Mouse (Mus musculus) embryonic stem cell, embryonic (primary cell): ENCODE data around the gene Bod1.

ENCODE experiments used
- CTCF ChIA-PET, 4 experiments: fragments of 300-600 bp in 2 of 4; fragments of 350-600 bp in 2 of 4; sonication (Branson Sonifier 250); formaldehyde crosslinking; loops; one replicate each; lab custom pipeline; 2022; ENCODE audit warnings: inconsistent platforms in 2 of 4; lab: Charles Lee
- POLR2A ChIA-PET, 4 experiments: fragments of 300-600 bp in 2 of 4; fragments of 350-600 bp in 2 of 4; sonication (Branson Sonifier 250); formaldehyde crosslinking; loops; one replicate each; lab custom pipeline; 2022; ENCODE audit warnings: antibody characterized with exemption in 4 of 4, inconsistent platforms in 1 of 4; lab: Charles Lee

The Bod1 gene

GRCm38 (mm10) chr11:31677309-31677708 lies 5.6 kb upstream of the Bod1 start:
- CTCF ChIA-PET, result interaction anchor here in 3 of 4 experiments (1.6 to 5.5 kb wide), 4 partner anchors 8 to 272 kb away, joined by 3 to 25 read pairs (median 9); no protein-coding TSS in a partner anchor
- POLR2A ChIA-PET, result interaction anchor here in 3 of 4 experiments (0.9 to 1.8 kb wide), 10 partner anchors 9 to 485 kb away, joined by 3 to 7 read pairs (median 4); no protein-coding TSS in a partner anchor

GRCm38 (mm10) chr11:31676661-31677252 lies 5.1 kb upstream of the Bod1 start:
- CTCF ChIA-PET, result interaction anchor here in 3 of 4 experiments (0.8 to 5.5 kb wide), 5 partner anchors 262 to 428 kb away, joined by 3 to 25 read pairs (median 6); no protein-coding TSS in a partner anchor
- POLR2A ChIA-PET, result interaction anchor here in 2 of 4 experiments (0.9 to 1.7 kb wide), 13 partner anchors 9 to 486 kb away, joined by 3 to 6 read pairs (median 3); no protein-coding TSS in a partner anchor

GRCm38 (mm10) chr11:31675430-31675829 lies 3.7 kb upstream of the Bod1 start:
- POLR2A ChIA-PET, result interaction anchor here in 2 of 4 experiments (0.9 to 4.4 kb wide), 5 partner anchors 11 to 306 kb away, joined by 3 to 19 read pairs (median 3); no protein-coding TSS in a partner anchor
- CTCF ChIA-PET, result interaction anchor here in 3 of 4 experiments (0.6 to 5.5 kb wide), 6 partner anchors 274 to 1204 kb away, joined by 3 to 25 read pairs (median 3); partner anchors contain the start of gene 4930505A04Rik (in 1 of the 3)

GRCm38 (mm10) chr11:31672170-31672563 lies 482 bp upstream of the Bod1 start:
- ChIA-PET POLR2A (interaction anchor here in 3 of 4 experiments (0.6 to 4.4 kb wide), 28 partner anchors 9 to 740 kb away, joined by 3 to 19 read pairs (median 4); partner anchors contain the start of gene Snrnp25 (in 1 of the 3)), CTCF (interaction anchor here in 1 of 4 experiments (1.0 to 1.7 kb wide), 2 partner anchors 277 to 649 kb away, joined by 3 to 5 read pairs; no protein-coding TSS in a partner anchor)

GRCm38 (mm10) chr11:31670468-31670921 lies 1.2 kb downstream of the Bod1 start:
- ChIA-PET POLR2A (interaction anchor here in 3 of 4 experiments (0.7 to 1.6 kb wide), 15 partner anchors 8 to 491 kb away, joined by 3 to 6 read pairs (median 3); partner anchors contain the start of gene Stc2 (in 1 of the 3)), CTCF (interaction anchor here in 1 of 4 experiments (1.0 to 1.7 kb wide), 2 partner anchors 35 to 279 kb away, joined by 3 to 5 read pairs; no protein-coding TSS in a partner anchor)

- ChIA-PET CTCF (interaction anchor here in 3 of 4 experiments (0.6 to 1.9 kb wide), 7 partner anchors 9 to 1443 kb away, joined by 3 to 8 read pairs (median 3); no protein-coding TSS in a partner anchor), POLR2A (interaction anchor here (0.6 to 1.7 kb wide), 14 partner anchors 9 to 492 kb away, joined by 3 to 5 read pairs (median 3); partner anchors contain the start of gene Stc2 (in 1 of the 4))
Measured at GRCm38 (mm10) chr11:31669172-31669869, 2.4 kb downstream of the Bod1 start.

GRCm38 (mm10) chr11:31664186-31664585 lies 7.5 kb downstream of the Bod1 start:
- ChIA-PET CTCF (interaction anchor here in 3 of 4 experiments (0.6 to 1.6 kb wide), 6 partner anchors 26 to 623 kb away, joined by 3 to 11 read pairs (median 4); partner anchors contain the start of gene Hbq1b (in 1 of the 3)), POLR2A (interaction anchor here in 2 of 4 experiments (0.6 to 1.6 kb wide), 4 partner anchors 12 to 285 kb away, joined by 3 to 4 read pairs (median 3); no protein-coding TSS in a partner anchor)

GRCm38 (mm10) chr11:31663501-31663900 lies 8.2 kb downstream of the Bod1 start:
- POLR2A ChIA-PET, result interaction anchor here in 2 of 4 experiments (1.2 to 1.6 kb wide), 2 partner anchors 22 to 286 kb away, joined by 3 to 4 read pairs; no protein-coding TSS in a partner anchor
- CTCF ChIA-PET, result interaction anchor here in 3 of 4 experiments (0.7 to 1.6 kb wide), 6 partner anchors 25 to 623 kb away, joined by 3 to 5 read pairs (median 3); partner anchors contain the start of gene Hbq1b (in 1 of the 3)

- POLR2A ChIA-PET, result interaction anchor here in 2 of 4 experiments (1.2 to 1.6 kb wide), 2 partner anchors 23 to 286 kb away, joined by 3 to 4 read pairs; no protein-coding TSS in a partner anchor
- CTCF ChIA-PET, result interaction anchor here in 3 of 4 experiments (0.7 to 1.6 kb wide), 4 partner anchors 25 to 476 kb away, joined by 3 to 5 read pairs (median 4); no protein-coding TSS in a partner anchor
Measured at GRCm38 (mm10) chr11:31662872-31663446, 8.7 kb downstream of the Bod1 start.

GRCm38 (mm10) chr11:31662214-31662613 lies 9.5 kb downstream of the Bod1 start:
- ChIA-PET CTCF (no interaction called here), POLR2A (interaction anchor here in 1 of 4 experiments (0.9 kb wide), 1 partner anchor 208 kb away, joined by 3 read pairs; no protein-coding TSS in a partner anchor)

GRCm38 (mm10) chr11:31657806-31658175 lies 13.9 kb downstream of the Bod1 start:
- POLR2A ChIA-PET, result interaction anchor here in 1 of 4 experiments (0.7 kb wide), 1 partner anchor 467 kb away, joined by 9 read pairs; no protein-coding TSS in a partner anchor
- CTCF ChIA-PET, result no interaction called here

GRCm38 (mm10) chr11:31657168-31657805 lies 14.4 kb downstream of the Bod1 start:
- CTCF ChIA-PET, result no interaction called here

GRCm38 (mm10) chr11:31649507-31649906 lies 22.2 kb downstream of the Bod1 start:
- CTCF ChIA-PET, result interaction anchor here in 1 of 4 experiments (2.3 kb wide), 1 partner anchor 12 kb away, joined by 14 read pairs; no protein-coding TSS in a partner anchor

More at GRCm38 (mm10) chr11:31657168-31657805, 14.4 kb downstream of the Bod1 start:
- POLR2A ChIA-PET, result interaction anchor here in 1 of 4 experiments (0.7 kb wide), 1 partner anchor 466 kb away, joined by 9 read pairs; no protein-coding TSS in a partner anchor

GRCm38 (mm10) chr11:31647268-31647667 lies 24.4 kb downstream of the Bod1 start:
- ChIA-PET CTCF (interaction anchor here in 3 of 4 experiments (0.6 to 2.4 kb wide), 4 partner anchors 9 to 463 kb away, joined by 3 to 14 read pairs (median 6); no protein-coding TSS in a partner anchor), POLR2A (interaction anchor here in 1 of 4 experiments (1.0 to 1.5 kb wide), 3 partner anchors 9 to 223 kb away, joined by 3 to 6 read pairs (median 3); no protein-coding TSS in a partner anchor)

More at GRCm38 (mm10) chr11:31649507-31649906, 22.2 kb downstream of the Bod1 start:
- POLR2A ChIA-PET, result no interaction called here

- POLR2A ChIA-PET, result interaction anchor here in 1 of 4 experiments (1.1 to 1.5 kb wide), 2 partner anchors 8 to 52 kb away, joined by 3 to 6 read pairs; no protein-coding TSS in a partner anchor
- CTCF ChIA-PET, result interaction anchor here in 2 of 4 experiments (0.6 to 2.4 kb wide), 3 partner anchors 8 to 302 kb away, joined by 4 to 9 read pairs (median 4); no protein-coding TSS in a partner anchor
Measured at GRCm38 (mm10) chr11:31646571-31646970, 25.1 kb downstream of the Bod1 start.

- ChIA-PET CTCF (interaction anchor here in 3 of 4 experiments (0.5 to 1.3 kb wide), 4 partner anchors 28 to 304 kb away, joined by 3 to 5 read pairs (median 4); no protein-coding TSS in a partner anchor), POLR2A (interaction anchor here in 1 of 4 experiments (0.7 kb wide), 1 partner anchor 272 kb away, joined by 6 read pairs; no protein-coding TSS in a partner anchor)
Measured at GRCm38 (mm10) chr11:31643120-31643519, 28.6 kb downstream of the Bod1 start.
